Mouse (Mus musculus) G1E-ER4 (cell line): ENCODE measurements around the gene Naa38. TPM values are rescaled to one million over a fixed set of nuclear protein-coding genes. Genes with fewer than 3 reads are reported as not detected.
"Not testable (repeated sequence)": the region's sequence is repeated elsewhere in the genome, so short reads cannot be mapped to it uniquely, and the experiment has no call there.

Source experiments
- GATA1 ChIP-seq: IDR thresholded peaks from one replicate; pipeline ENCODE4 v1.8.0; 2012; ENCODE audit warnings: low read length, inconsistent platforms
- polyA plus RNA-seq: library from polyadenylated mRNA; stranded (reverse); fragments of >175 nt; gene quantifications from 2 replicates; pipeline ENCODE4 v1.2.3, GENCODE M21; 2012

Naa38 gene
- 126 and 142 TPM in 2 replicates for polyA plus RNA-seq

GRCm38 (mm10) chr11:69395235-69395633 is at the start of gene Naa38, which contains the start of gene Cyb5d1:
Naa38 (plus strand) TSS chr11:69395487.
Cyb5d1 (minus strand) TSS chr11:69395631.
- not testable (repeated sequence) for TF ChIP-seq GATA1

DNA sequence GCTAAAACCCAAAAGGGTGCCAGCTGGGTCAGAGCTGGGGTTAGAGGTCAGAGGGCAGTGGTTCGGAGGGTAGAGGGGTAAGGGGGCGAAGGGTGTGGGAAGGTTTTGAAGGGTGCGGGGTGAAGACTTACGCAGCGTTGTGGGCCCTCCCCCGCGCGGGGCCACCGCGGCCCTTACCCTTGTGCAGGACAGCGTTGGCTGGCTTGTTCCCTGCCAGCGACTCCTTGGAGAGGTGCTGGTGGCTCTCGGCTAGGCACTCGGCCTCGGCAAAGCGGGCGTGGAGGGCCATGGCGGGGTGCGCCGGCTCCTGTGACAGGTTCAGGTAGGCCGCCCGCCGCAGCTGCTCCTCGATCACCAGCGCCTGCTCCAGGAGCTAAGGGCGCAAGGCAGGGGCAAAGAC is 48.8 kb upstream of the Naa38 start:
- TF ChIP-seq GATA1, result no peak

- TF ChIP-seq GATA1, result no peak
Observed at GRCm38 (mm10) chr11:69356544-69356943, 38.7 kb upstream of the Naa38 start.

- TF ChIP-seq GATA1, result no peak
Observed at GRCm38 (mm10) chr11:69357690-69358089, 37.6 kb upstream of the Naa38 start.

DNA sequence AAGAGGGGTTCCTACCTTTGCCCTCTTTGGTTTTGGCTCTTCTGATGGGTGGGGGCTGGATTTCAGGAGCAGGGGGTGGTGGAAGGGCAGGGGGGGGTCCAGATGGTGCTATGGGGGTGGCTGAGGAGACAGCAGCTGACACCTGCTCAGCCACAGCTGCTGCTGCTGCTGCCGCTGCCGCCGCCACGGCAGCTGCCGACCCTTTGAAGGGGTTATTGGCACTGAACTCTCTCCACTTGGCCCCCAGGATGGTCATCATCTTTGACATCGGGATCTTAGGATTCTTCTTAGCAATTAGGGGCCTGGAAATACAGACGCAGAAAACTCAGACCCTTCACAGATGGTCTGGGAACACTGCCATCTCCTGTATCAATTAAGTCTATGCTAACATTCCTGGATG is 33.3 kb upstream of the Naa38 start:
- no peak for TF ChIP-seq GATA1

GRCm38 (mm10) chr11:69362479-69362878 is 32.8 kb upstream of the Naa38 start:
- TF ChIP-seq GATA1, result no peak

DNA sequence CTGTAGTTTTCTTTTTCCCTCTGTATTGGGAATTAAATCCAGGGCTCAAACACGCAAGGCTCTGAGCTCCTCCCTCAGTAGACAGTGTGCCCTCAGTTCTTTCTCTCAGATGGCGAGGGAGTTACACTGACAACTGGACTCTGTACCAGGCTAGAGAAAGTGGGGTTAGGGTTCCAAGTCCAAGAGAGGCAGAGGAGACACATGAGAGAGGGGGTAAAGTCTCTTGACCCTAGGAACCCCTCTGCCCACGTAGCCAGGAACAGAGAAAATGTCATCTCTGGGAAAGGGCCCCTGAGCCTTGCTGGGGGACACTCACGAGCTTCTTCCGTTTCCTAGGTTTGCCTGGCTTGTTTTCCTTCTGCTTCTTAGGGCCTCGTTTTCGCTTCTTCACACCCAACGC is 30.9 kb upstream of the Naa38 start:
- TF ChIP-seq GATA1, result no peak

DNA sequence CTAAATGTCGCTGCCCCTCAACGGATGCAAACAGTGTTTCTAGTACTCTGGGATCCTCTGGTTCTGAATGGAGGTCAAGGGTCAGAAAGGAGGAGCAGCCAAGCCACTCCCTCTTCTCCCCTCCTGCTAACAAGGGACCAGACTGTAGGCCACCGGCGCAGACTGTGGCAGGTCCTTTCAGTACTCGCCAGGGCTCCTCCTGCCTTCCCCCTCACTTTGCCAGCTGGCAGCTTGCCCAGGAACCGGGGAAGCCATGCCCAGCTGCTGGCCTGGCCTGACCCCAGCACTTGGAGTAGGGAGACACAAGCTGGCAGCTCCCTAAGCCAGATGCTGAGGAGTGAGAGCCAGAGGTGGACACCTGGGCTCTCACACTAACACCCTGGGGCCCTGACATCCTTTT is 30.4 kb upstream of the Naa38 start:
- no peak for TF ChIP-seq GATA1

GRCm38 (mm10) chr11:69365722-69366121 is 29.6 kb upstream of the Naa38 start:
- TF ChIP-seq GATA1, result no peak

- TF ChIP-seq GATA1, result no peak
Observed at GRCm38 (mm10) chr11:69366157-69366854, 29.0 kb upstream of the Naa38 start.

- TF ChIP-seq GATA1, result no peak
Observed at GRCm38 (mm10) chr11:69366855-69367615, 28.3 kb upstream of the Naa38 start.

- no peak for TF ChIP-seq GATA1
Observed at GRCm38 (mm10) chr11:69367616-69368355, 27.5 kb upstream of the Naa38 start.

- no peak for TF ChIP-seq GATA1
Observed at GRCm38 (mm10) chr11:69368356-69369214, 26.7 kb upstream of the Naa38 start.

GRCm38 (mm10) chr11:69369215-69369989 is 25.9 kb upstream of the Naa38 start, which contains the start of gene Chd3:
Chd3 (minus strand) TSS chr11:69369406.
- no peak for TF ChIP-seq GATA1
